Mouse (Mus musculus) cerebellum, adult (tissue): Measurements from ENCODE around the gene Tango2.

Experiments
- ATAC-seq: cut with Nextera tagmentation; 2 replicates; pipeline ENCODE4 v1.9.2; 2017; ENCODE audit warnings: mild to moderate bottlenecking, moderate library complexity, mixed read lengths; ENCODE audit not compliant: insufficient number of reproducible peaks, low FRiP score, low TSS enrichment

Tango2 gene

DNA sequence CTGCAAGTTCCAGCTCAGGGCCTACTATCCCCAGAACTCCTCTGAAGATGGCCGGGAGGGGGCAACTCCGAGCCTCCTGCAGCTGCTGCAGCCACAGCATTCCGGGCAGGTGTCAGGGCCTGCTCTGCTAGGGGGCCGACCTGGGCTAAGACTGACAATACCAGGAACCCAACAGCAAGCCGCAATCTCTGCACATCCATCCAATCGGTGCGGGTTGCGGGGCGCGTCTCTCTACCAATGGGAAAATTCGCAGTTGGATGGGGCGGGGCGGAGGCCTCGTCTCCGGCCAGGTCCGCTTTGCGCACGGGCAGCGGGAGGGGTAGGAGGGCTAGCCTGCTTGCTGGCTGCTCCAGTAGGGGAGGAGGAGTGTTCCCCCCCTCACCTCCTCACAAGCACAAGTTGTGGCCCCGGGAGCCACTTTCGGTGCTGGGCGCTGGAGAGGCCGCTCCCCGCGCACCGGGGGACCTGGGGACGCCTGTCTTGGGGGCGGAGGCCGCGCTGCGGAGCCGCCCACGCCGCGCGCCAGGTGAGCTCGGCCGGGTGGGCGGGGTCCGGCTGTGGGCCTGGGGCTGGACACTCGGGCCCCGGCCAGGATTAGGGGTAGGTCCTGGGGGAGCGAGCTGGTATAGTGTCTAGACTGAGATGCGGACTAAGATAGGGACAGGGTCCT is at the start of gene Tango2, which contains the start of gene Arvcf:
Gene Tango2, minus strand, starts transcription at position 173 of the 670 bp plus-strand sequence.
Gene Arvcf, plus strand, starts transcription at position 252 of the 670 bp plus-strand sequence.
- peak; percentile 82 for ATAC-seq

DNA sequence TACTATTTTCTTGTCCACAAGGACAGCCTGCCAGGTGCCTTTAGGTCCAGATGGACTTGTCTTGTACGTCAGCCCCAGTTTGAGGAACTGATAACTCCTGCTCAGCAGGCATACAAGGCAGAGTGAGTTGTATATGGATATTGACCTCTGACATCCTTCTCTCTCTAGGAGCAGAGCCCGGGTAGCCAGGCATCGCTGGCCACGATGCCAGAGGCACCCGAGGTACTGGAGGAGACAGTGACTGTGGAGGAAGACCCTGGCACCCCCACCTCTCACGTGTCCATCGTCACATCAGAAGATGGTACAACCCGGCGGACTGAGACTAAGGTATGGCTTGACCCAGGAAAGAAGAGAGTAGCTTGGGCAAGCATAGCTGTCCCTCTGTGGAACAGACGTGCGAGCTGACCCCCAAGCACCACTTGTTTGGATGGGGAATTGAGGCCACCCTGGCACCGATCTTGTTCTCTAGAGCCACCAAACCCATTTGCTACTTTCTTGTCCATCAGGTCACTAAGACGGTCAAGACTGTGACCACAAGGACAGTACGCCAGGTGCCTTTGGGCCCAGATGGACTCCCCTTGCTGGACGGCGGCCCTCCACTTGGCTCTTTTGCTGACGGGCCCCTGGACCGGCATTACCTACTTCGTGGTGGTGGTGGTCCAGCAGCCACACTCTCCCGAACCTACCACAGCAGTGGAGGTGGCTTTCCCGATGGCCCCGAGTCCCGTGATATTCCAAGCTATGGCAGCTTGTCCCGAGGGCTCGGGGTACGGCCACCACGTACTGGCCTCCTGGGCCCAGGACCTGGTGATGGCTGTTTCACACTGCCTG is 49.1 kb upstream of the Tango2 start:
- ATAC-seq = no peak

GRCm38 (mm10) chr16:18396201-18396600 is 48.3 kb upstream of the Tango2 start:
- peak; percentile 57 for ATAC-seq

- no peak for ATAC-seq
Observed at GRCm38 (mm10) chr16:18395620-18396036, 47.7 kb upstream of the Tango2 start.

GRCm38 (mm10) chr16:18394777-18395619 is 47.1 kb upstream of the Tango2 start:
- no peak for ATAC-seq

GRCm38 (mm10) chr16:18394056-18394455 is 46.2 kb upstream of the Tango2 start:
- no peak for ATAC-seq

DNA sequence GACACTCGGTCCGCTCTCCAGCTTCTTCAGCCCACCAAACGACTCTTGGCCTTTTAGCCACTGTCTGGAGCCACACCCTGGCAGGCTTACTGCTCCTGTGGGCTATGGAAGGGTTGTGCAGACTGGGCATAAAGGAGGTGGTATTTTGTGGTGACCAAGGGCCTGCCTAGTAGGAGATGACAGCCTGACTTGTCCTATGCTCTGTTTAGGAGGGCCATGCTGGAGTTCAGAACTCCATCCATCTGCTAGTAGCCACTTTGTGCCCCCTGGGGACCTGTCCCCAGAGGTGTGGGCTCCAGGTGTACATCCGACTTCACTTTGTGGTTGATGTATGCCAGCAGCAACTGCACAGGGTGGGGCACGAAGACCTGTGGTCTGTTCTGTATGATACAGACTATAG is 45.7 kb upstream of the Tango2 start:
- ATAC-seq = no peak

GRCm38 (mm10) chr16:18392469-18393426 is 44.8 kb upstream of the Tango2 start:
- no peak for ATAC-seq

GRCm38 (mm10) chr16:18391728-18392127 is 43.8 kb upstream of the Tango2 start:
- ATAC-seq = no peak

- no peak for ATAC-seq
Observed at GRCm38 (mm10) chr16:18391127-18391526, 43.2 kb upstream of the Tango2 start.

GRCm38 (mm10) chr16:18390399-18390798 is 42.5 kb upstream of the Tango2 start:
- ATAC-seq = no peak

DNA sequence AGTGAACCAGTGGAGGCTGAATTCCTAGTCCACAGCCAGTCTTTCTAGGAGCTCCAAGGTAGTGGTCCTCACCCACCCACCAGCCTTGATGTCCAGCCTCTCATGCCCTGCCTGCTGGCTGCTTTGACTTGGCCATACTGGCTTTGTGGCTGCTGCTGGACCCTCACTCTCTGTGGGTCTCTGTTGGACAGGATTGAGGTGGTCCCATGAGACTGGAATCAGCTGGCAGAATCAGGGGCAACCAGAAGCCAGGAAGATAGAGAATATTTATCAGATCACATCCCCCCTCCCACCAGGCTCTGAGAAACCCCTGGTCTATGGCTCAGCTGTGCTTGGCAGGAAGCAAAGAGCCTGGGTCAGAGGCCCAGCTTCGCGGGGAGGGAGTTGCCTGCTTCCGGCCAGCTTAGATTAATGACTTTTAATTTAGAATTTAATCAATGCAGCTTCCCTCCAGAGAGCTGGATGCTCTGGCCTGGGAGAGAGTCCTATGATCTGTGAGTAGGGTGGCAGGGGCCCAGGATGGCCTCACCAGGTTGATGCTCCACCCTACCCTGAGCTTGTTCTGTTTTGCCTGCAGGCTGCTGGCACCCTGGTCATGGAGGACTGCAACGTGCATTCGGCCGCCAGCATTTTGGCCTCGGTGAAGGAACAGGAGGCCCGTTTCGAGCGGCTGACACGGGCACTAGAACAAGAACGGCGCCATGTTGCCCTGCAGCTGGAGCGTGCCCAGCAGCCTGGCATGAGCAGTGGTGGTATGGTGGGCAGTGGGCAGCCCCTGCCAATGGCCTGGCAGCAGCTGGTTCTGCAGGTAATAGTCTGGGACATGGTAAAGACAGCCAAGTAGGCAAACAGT is 40.9 kb upstream of the Tango2 start:
- ATAC-seq = no peak

DNA sequence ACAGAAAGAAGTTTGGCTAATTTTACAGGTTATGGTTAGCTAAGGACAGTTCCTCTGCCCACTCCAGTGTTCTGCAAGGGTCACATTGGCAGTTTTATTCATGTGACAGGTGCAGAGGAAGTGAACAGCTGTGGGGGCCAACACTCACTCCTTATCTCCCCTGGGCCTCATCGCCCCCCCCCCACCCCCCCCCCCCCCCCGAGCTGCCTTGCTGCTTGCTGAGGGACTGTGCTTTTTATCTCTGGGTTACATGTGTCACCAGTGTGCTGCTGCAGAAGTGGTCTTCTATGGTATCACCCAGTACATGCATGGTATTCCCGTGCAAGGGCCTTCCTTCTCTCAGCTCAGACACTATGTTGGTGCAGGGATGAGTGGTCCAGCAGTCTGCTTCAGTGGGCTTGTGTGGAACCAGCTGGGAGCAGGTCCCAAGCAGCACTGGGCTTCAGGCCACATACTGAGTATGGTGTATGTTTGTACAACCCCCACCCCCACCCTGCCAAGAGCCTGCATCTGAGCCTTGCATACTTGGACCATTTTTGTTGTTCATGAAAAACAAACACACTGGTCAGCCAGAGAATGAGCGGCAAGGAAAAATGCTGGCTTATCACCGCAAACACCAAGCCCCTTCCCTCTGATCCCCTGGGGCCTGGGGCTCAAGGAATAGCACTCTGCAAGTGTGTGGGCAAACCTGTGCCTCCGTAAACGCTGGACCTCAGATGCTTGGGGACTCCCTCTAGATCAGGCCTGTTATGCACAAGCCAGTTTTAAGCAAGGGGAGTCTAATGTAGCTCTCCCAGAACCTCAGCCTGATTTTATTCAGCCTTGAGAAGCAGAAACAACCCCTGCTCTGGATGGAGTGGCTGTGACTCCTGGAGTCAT is 40.0 kb upstream of the Tango2 start:
- no peak for ATAC-seq

GRCm38 (mm10) chr16:18386972-18387371 is 39.1 kb upstream of the Tango2 start:
- no peak for ATAC-seq

DNA sequence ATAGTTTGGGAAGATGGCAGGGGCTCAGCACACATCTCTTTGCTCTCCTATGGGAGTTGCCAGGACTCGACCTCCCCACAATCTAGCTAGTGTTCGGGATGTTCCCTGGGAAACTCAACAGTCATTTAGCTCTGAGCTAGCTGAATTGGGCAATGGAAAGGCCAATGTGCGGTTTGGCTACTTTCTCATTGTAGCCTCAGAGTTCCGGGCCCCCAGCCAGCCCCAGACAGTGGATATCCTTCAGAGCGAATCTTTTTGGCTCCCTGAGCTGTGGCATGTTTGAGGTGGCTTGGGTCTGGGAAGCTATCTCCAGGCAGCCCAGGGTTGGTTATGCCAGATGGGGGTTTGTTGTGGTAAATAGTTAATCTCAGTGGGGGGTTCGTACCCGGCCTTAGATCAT is 38.5 kb upstream of the Tango2 start:
- ATAC-seq = no peak

DNA sequence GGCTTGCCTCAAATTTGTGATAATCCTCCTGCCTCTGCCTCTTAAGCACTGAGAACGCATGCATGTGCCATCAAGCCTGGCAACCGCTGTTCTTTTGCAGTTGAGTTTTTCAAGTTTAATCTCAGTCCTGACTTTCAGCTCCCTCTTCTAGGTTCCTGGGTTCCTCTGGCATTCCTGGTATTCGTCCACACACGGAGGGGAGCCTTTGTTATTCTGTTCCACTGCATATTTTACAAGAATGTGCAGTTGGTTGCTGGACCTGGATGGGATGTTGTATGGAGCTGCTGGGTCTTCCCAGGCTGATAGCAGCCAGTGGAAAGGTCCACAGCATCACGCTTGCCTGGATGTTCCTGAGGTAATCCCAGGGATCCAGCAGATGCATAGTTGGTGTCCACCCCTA is 37.5 kb upstream of the Tango2 start:
- no peak for ATAC-seq

DNA sequence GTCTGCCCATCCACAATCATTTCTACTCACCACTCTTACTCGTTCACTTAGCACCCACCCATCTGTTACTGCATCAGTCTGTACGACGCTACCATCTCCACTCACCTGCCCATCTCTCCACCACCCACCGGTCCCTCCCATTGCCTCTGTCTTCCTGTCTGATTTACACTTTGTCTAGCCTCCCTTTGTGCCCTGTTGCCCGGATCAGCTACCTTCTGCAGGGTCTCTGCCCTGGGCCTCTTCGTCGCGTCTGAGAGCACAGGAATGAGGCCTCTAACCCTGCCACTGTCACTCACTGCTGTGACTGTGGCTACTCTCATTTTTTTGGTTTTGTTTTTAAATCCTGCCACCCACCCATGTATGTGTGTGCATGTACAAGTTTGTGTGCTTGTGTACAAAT is 36.8 kb upstream of the Tango2 start:
- ATAC-seq = no peak

DNA sequence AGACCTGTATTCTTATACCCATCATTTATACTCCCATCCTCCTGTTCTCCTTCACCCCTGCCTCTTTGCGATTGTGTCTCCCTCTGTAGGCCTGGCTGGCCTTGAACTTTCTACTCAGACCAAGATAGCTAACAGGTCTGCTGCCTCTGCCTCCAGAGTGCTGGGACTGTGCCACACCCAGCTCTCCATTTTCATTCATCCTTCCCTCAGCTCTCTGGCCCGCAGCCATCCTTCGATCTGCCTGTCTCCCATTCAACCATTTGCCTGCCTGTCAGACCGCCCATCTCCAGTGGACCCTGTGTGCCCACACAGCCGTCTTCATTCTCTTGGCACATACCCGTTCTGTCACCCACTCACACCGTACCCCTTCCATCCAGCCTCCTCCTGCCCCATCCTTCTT is 36.3 kb upstream of the Tango2 start:
- no peak for ATAC-seq
